Mouse (Mus musculus): ENCODE results near the gene Serinc3. TPM values are rescaled to one million over a fixed set of nuclear protein-coding genes. Genes with fewer than 3 reads are reported as not detected.

Serinc3 gene
- polyA plus RNA-seq, 1 experiment from 2014 or later: 62.2 TPM

GRCm38 (mm10) chr2:163686233-163686632 is 41.3 kb upstream of the Serinc3 start:
- Histone ChIP-seq H3K9ac (ENCODE audit: low read length) (peak overlapping the region; percentile 40), H3K4me2 (ENCODE audit: low read depth, low read length) (peak overlapping the region; percentile 33), H3K27ac (ENCODE audit: low read length) (peak overlapping the region; percentile 64), H3K4me3 (replicated peaks; ENCODE audit: low read length) (no peak overlapping the region), H3K9me3 (replicated peaks; ENCODE audit: control insufficient read depth, low read length) (no peaks in the 10 kb centered on the region), H3K27me3 (ENCODE audit: control insufficient read depth, insufficient read depth, low read length) (no peaks in the 10 kb centered on the region), H3K36me3 (ENCODE audit: control insufficient read depth, insufficient read depth, low read length) (no peaks in the 10 kb centered on the region), H3K4me1 (ENCODE audit: control insufficient read depth, insufficient read depth, low read length) (peaks cover 40% of the 10 kb centered on the region)
- WGBS: 59% methylated on average over 5 of the region's 5 CpGs
- ATAC-seq (ENCODE audit: insufficient read depth, low FRiP score): no peak

- peak; percentile 72 for ATAC-seq (ENCODE audit: insufficient read depth, low FRiP score)
- peak overlapping the region; percentile 33 for H3K4me2 ChIP-seq (ENCODE audit: low read depth, low read length)
- H3K9ac ChIP-seq (ENCODE audit: low read length): peak overlapping the region; percentile 40
- 21% methylated on average over 6 of the region's 6 CpGs for WGBS
- peak overlapping the region; percentile 64 for H3K27ac ChIP-seq (ENCODE audit: low read length)
- H3K4me3 ChIP-seq (replicated peaks; ENCODE audit: low read length): no peak overlapping the region; the same call in 1 of the 2 replicates
- H3K36me3 ChIP-seq (ENCODE audit: control insufficient read depth, insufficient read depth, low read length): no peaks in the 10 kb centered on the region
- no peaks in the 10 kb centered on the region for H3K27me3 ChIP-seq (ENCODE audit: control insufficient read depth, insufficient read depth, low read length)
- H3K9me3 ChIP-seq (replicated peaks; ENCODE audit: control insufficient read depth, low read length): no peaks in the 10 kb centered on the region
- H3K4me1 ChIP-seq (ENCODE audit: control insufficient read depth, insufficient read depth, low read length): peaks cover 38% of the 10 kb centered on the region
Observed at GRCm38 (mm10) chr2:163685761-163686200, 40.9 kb upstream of the Serinc3 start.

GRCm38 (mm10) chr2:163685287-163685686 is 40.4 kb upstream of the Serinc3 start:
- H3K9ac ChIP-seq (ENCODE audit: low read length): no peak overlapping the region; the same call in 1 of the 2 replicates
- H3K9me3 ChIP-seq (replicated peaks; ENCODE audit: control insufficient read depth, low read length): no peaks in the 10 kb centered on the region
- H3K36me3 ChIP-seq (ENCODE audit: control insufficient read depth, insufficient read depth, low read length): no peaks in the 10 kb centered on the region
- no peaks in the 10 kb centered on the region for H3K27me3 ChIP-seq (ENCODE audit: control insufficient read depth, insufficient read depth, low read length)
- no peak overlapping the region for H3K4me2 ChIP-seq (ENCODE audit: low read depth, low read length)
- WGBS: 29% methylated on average over 4 of the region's 4 CpGs
- H3K4me3 ChIP-seq (replicated peaks; ENCODE audit: low read length): no peak overlapping the region
- peaks cover 38% of the 10 kb centered on the region for H3K4me1 ChIP-seq (ENCODE audit: control insufficient read depth, insufficient read depth, low read length)
- peak overlapping the region; percentile 64 for H3K27ac ChIP-seq (ENCODE audit: low read length)
- ATAC-seq (ENCODE audit: insufficient read depth, low FRiP score): peak; percentile 58; the same call in 1 of the 2 replicates

GRCm38 (mm10) chr2:163682344-163682743 is 37.4 kb upstream of the Serinc3 start:
- H3K4me1 ChIP-seq (ENCODE audit: control insufficient read depth, insufficient read depth, low read length): peaks cover 29% of the 10 kb centered on the region
- no peaks in the 10 kb centered on the region for H3K27me3 ChIP-seq (ENCODE audit: control insufficient read depth, insufficient read depth, low read length)
- no peak overlapping the region for H3K9ac ChIP-seq (ENCODE audit: low read length)
- no peaks in the 10 kb centered on the region for H3K36me3 ChIP-seq (ENCODE audit: control insufficient read depth, insufficient read depth, low read length)
- no peak overlapping the region for H3K4me3 ChIP-seq (replicated peaks; ENCODE audit: low read length)
- no peak overlapping the region for H3K4me2 ChIP-seq (ENCODE audit: low read depth, low read length)
- 73% methylated on average over 2 of the region's 2 CpGs for WGBS
- H3K27ac ChIP-seq (ENCODE audit: low read length): 0 out of 2 replicates have a peak overlapping the region, but pooled peaks have one; percentile 37
- no peaks in the 10 kb centered on the region for H3K9me3 ChIP-seq (replicated peaks; ENCODE audit: control insufficient read depth, low read length)
- ATAC-seq (ENCODE audit: insufficient read depth, low FRiP score): no peak

GRCm38 (mm10) chr2:163676745-163677144 is 31.8 kb upstream of the Serinc3 start:
- H3K9me3 ChIP-seq (replicated peaks; ENCODE audit: control insufficient read depth, low read length): no peaks in the 10 kb centered on the region
- H3K27me3 ChIP-seq (ENCODE audit: control insufficient read depth, insufficient read depth, low read length): no peaks in the 10 kb centered on the region
- no peaks in the 10 kb centered on the region for H3K36me3 ChIP-seq (ENCODE audit: control insufficient read depth, insufficient read depth, low read length)
- 84% methylated on average over 3 of the region's 3 CpGs for WGBS
- H3K9ac ChIP-seq (ENCODE audit: low read length): no peak overlapping the region; the same call in 1 of the 2 replicates
- H3K4me1 ChIP-seq (ENCODE audit: control insufficient read depth, insufficient read depth, low read length): peaks cover 34% of the 10 kb centered on the region
- H3K27ac ChIP-seq (ENCODE audit: low read length): peak overlapping the region; percentile 88
- H3K4me3 ChIP-seq (replicated peaks; ENCODE audit: low read length): no peak overlapping the region
- ATAC-seq (ENCODE audit: insufficient read depth, low FRiP score): no peak
- no peak overlapping the region for H3K4me2 ChIP-seq (ENCODE audit: low read depth, low read length)

GRCm38 (mm10) chr2:163676321-163676720 is 31.4 kb upstream of the Serinc3 start:
- no peak overlapping the region for H3K4me3 ChIP-seq (replicated peaks; ENCODE audit: low read length)
- H3K4me1 ChIP-seq (ENCODE audit: control insufficient read depth, insufficient read depth, low read length): peaks cover 34% of the 10 kb centered on the region
- 86% methylated on average over 4 of the region's 4 CpGs for WGBS
- no peak for ATAC-seq (ENCODE audit: insufficient read depth, low FRiP score)
- H3K4me2 ChIP-seq (ENCODE audit: low read depth, low read length): peak overlapping the region; percentile 31
- no peaks in the 10 kb centered on the region for H3K9me3 ChIP-seq (replicated peaks; ENCODE audit: control insufficient read depth, low read length)
- H3K9ac ChIP-seq (ENCODE audit: low read length): no peak overlapping the region; the same call in 1 of the 2 replicates
- H3K27me3 ChIP-seq (ENCODE audit: control insufficient read depth, insufficient read depth, low read length): no peaks in the 10 kb centered on the region
- no peaks in the 10 kb centered on the region for H3K36me3 ChIP-seq (ENCODE audit: control insufficient read depth, insufficient read depth, low read length)
- H3K27ac ChIP-seq (ENCODE audit: low read length): peak overlapping the region; percentile 88

- peak overlapping the region; percentile 88 for H3K27ac ChIP-seq (ENCODE audit: low read length)
- H3K36me3 ChIP-seq (ENCODE audit: control insufficient read depth, insufficient read depth, low read length): no peaks in the 10 kb centered on the region
- 35% methylated on average over 6 of the region's 6 CpGs for WGBS
- H3K9ac ChIP-seq (ENCODE audit: low read length): no peak overlapping the region
- H3K4me3 ChIP-seq (replicated peaks; ENCODE audit: low read length): no peak overlapping the region
- no peaks in the 10 kb centered on the region for H3K27me3 ChIP-seq (ENCODE audit: control insufficient read depth, insufficient read depth, low read length)
- no peak for ATAC-seq (ENCODE audit: insufficient read depth, low FRiP score)
- H3K4me1 ChIP-seq (ENCODE audit: control insufficient read depth, insufficient read depth, low read length): peaks cover 34% of the 10 kb centered on the region
- peaks cover under 1% of the 10 kb centered on the region; the same call in 1 of the 2 replicates for H3K9me3 ChIP-seq (replicated peaks; ENCODE audit: control insufficient read depth, low read length)
- H3K4me2 ChIP-seq (ENCODE audit: low read depth, low read length): peak overlapping the region; percentile 31
Observed at GRCm38 (mm10) chr2:163675662-163676061, 30.7 kb upstream of the Serinc3 start.

- Histone ChIP-seq H3K4me2 (ENCODE audit: low read depth, low read length) (peak overlapping the region; percentile 20; the same call in 1 of the 2 replicates), H3K9ac (ENCODE audit: low read length) (0 out of 2 replicates have a peak overlapping the region, but pooled peaks have one; percentile 31), H3K4me1 (ENCODE audit: control insufficient read depth, insufficient read depth, low read length) (peaks cover 34% of the 10 kb centered on the region), H3K4me3 (replicated peaks; ENCODE audit: low read length) (no peak overlapping the region), H3K27ac (ENCODE audit: low read length) (peak overlapping the region; percentile 88), H3K27me3 (ENCODE audit: control insufficient read depth, insufficient read depth, low read length) (no peaks in the 10 kb centered on the region), H3K9me3 (replicated peaks; ENCODE audit: control insufficient read depth, low read length) (peaks cover 3% of the 10 kb centered on the region; the same call in 1 of the 2 replicates), H3K36me3 (ENCODE audit: control insufficient read depth, insufficient read depth, low read length) (no peaks in the 10 kb centered on the region)
- WGBS: 33% methylated on average over 5 of the region's 5 CpGs
- peak; percentile 91 for ATAC-seq (ENCODE audit: insufficient read depth, low FRiP score)
Observed at GRCm38 (mm10) chr2:163675144-163675619, 30.3 kb upstream of the Serinc3 start.

GRCm38 (mm10) chr2:163674397-163674796 is 29.5 kb upstream of the Serinc3 start:
- no peak overlapping the region for H3K4me3 ChIP-seq (replicated peaks; ENCODE audit: low read length)
- WGBS: 61% methylated on average over 5 of the region's 5 CpGs
- H3K4me2 ChIP-seq (ENCODE audit: low read depth, low read length): peak overlapping the region; percentile 20; the same call in 1 of the 2 replicates
- peaks cover 34% of the 10 kb centered on the region for H3K4me1 ChIP-seq (ENCODE audit: control insufficient read depth, insufficient read depth, low read length)
- no peak overlapping the region for H3K9ac ChIP-seq (ENCODE audit: low read length)
- H3K27ac ChIP-seq (ENCODE audit: low read length): peak overlapping the region; percentile 88
- no peaks in the 10 kb centered on the region for H3K36me3 ChIP-seq (ENCODE audit: control insufficient read depth, insufficient read depth, low read length)
- H3K9me3 ChIP-seq (replicated peaks; ENCODE audit: control insufficient read depth, low read length): peaks cover 3% of the 10 kb centered on the region; the same call in 1 of the 2 replicates
- no peak for ATAC-seq (ENCODE audit: insufficient read depth, low FRiP score)
- no peaks in the 10 kb centered on the region for H3K27me3 ChIP-seq (ENCODE audit: control insufficient read depth, insufficient read depth, low read length)

Measured in stomach, embryonic 16.5 days (tissue).